Mouse (Mus musculus) cerebellum, postnatal 10 days (tissue): ENCODE measurements around the gene Art3.

ENCODE experiments used
- DNase-seq, 2 experiments: peaks; one replicate each; pipeline ENCODE4 v3.0.0; 2021; ENCODE audit warnings: mixed read lengths in 2 of 2

Gene Art3

DNA sequence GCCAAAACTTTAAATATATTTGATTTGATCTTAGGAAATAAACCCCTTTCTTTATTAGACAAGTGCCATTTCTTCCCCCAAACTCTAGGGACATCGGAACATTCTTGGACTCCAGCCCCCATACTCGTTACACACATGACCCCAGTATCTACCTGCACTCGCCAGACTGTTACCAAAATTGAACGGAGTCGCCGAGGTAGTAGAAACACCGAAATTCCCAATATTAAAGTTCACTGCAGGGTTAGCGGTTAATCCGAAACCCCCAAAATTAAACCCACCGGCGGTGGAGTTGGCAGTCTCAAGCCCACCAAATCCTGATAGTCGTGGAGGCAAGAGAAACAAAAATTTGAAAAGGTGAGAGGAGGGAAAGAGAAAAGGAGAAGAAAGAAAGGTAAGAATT is 102.4 kb downstream of the Art3 start:
- peak; percentile 13 to 16 for DNase-seq

DNA sequence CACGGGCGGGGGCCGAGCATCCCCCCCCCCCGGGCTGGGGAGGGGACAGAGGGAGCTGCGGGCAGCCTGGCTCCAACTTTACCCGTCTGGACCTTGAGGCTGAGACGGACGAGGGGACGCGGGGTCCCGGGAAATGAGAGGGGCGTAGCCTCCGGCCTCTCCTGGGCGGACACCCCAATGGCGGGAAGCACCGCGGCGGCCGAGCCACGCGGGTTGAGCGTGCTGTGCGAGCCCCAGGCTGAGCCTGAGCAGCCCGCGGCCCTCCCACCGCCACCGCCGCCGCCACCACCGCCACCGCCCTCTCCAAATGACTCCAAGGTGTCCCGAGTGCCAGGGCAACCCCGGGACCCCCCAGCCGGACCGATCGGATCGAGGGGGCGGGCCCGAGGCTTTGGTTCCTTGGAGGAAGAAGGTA is 103.0 kb downstream of the Art3 start:
- DNase-seq = no peak

DNA sequence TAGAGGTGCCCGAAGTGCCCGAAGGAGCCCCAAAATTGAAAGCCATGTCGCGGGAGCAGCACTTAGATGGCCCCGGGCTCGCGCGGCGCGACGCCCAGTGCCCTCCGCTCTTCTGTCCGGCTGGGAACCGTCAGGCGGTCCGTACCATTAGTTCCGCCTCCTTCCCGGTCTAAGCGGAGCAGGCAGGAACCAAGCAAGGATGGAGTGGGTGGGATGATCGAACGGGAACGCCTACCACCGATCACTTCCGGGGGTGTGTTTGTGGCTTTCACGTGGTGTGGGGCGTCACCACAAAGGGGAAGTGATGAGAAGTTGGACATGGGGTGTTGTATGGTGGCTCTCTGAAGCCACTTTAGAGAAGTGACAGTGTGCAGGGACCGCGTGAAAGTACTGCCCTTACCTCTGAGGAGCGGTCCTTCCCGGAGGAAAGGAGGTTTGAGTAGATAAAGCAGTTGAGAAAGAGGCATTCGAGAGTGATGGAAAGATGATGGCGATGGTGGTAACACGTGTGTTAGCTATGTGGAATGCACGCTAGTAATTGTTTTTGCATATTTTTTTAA is 103.5 kb downstream of the Art3 start, which contains the start of gene Nup54:
Gene Nup54 (minus strand): TSS at position 195 of the 560 bp plus-strand sequence.
- peak; percentile 95 to 97 for DNase-seq

DNA sequence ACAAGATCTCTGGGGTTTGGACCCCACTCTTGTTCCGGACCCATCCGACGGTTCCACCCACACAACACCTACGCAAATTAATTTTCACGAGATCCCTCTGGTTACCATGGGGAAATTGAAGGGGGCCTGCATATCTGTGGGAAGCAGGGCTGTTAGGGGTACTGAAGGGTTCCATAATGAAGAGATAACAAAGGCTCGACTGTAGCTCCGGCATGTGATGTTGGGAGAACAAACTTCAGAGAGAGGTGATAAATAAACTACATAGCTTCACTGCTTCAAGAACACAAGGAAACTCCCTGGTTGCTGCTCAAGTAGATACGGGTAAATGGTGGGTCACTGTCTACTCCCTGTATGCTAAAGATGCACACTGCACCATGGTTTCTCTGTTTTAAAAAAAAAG is 106.9 kb downstream of the Art3 start:
- DNase-seq = no peak

DNA sequence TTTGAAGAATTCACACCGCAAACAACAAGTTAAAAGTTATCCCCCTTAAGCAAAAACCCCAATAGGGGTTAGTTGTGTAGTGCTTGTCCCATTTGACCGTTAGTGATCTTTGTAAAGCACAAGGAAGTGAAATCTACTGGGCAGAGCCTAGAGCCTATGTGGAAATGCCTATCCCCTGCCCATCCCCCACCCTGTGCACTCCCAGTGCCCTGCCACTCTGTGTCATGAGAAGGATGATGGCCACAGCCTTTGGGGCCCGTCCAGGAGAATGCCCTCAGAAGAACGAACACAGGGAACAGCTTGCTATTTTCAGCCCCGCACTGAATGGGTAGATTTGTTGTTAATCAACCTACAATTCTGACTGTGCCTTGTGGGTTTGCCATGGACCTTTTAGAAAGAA is 109.9 kb downstream of the Art3 start:
- DNase-seq = peak; percentile 8 to 28

DNA sequence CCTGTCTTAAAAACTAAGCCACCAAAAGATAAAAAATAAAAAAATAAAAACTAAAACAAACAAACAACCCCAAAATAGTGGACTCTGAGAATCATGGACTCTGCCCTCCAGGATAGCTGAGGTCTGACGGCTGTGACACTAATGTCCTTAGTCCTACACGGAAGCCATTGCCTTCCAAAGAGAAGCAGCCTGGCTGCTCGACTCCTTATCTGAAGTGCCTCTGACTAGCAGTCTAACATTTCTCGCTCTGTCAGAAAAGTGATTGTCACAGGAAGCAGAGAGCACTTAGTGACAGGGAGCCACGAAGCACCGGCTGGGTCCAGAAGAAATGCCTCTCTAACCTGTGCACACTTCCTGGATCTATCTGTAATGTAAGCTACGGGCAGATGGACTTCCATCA is 111.3 kb downstream of the Art3 start:
- no peak for DNase-seq

DNA sequence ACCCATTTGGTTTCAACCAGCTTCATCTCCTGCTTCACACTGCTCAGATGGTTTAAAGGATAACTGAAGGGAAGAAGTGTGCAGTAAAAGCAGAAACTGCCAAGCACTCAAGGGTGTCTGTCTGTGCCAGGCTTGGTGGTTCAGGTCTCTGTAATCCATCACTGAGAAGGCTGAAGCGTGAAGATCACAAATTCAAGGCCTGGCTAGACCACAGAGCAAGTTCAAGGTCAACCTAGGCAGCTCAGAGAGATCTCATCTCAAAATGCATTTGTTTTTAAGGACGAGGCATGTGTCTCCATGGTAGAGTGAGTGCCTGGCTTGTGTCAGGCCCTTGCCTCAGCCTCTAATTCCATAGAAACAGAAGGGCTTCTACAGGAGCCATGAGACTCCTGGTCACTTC is 113.4 kb downstream of the Art3 start:
- no peak for DNase-seq

DNA sequence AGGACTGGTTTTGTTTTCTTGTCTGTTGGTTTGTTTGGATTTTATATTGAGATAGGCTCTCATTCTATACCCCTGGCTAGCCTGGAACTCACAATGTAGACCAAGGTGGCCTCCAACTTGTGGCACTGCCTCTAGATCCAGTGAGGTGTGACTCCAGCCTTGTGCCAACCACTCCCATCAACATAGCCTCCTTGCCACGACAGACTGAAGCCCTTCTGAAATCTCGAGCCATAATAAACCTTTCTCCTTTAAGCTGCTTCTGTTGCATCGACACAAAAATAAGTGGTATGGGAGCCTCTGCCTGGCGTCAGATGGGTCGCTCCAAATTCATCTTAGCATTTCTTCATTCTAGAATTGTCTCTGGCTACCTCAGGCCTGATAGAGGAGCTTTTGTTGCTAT is 115.1 kb downstream of the Art3 start:
- no peak for DNase-seq

DNA sequence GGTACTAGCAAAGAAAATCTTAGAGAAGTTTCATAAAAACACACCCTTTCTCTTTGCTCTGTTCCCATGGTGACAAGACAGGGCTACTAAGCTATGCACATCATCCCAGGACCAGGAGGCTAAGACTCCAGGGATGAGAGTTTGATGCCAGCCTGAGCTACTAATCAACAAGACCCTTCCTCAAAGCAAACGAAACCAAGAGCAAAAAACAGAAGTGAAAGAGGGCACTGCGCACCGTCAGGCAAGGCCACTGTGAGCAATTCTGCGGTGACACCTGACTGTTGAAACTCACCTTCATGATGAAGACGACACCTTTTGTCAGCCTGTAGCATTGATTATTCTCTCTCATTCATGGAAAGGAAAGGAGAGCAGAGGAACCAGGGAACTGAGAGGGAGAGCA is 121.2 kb downstream of the Art3 start:
- no peak for DNase-seq

DNA sequence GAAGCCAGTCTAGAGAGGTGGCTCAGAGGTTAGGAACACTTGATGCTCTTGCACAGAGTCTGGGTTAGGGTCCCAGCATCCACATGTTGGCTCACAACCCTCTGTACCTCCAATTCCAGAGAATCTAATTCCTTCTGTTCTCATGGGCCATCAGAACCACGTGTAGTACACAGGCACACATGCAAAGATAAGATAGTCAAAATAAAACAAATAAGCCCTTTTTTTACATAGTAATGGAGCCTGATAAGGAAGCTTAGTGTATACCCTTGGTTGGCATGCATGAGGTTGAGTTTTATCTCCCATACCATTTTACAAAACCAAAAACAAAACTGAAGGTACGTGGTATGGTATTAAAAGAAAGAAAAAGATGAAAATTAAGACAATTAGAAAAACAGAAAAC is 125.8 kb downstream of the Art3 start:
- no peak for DNase-seq

DNA sequence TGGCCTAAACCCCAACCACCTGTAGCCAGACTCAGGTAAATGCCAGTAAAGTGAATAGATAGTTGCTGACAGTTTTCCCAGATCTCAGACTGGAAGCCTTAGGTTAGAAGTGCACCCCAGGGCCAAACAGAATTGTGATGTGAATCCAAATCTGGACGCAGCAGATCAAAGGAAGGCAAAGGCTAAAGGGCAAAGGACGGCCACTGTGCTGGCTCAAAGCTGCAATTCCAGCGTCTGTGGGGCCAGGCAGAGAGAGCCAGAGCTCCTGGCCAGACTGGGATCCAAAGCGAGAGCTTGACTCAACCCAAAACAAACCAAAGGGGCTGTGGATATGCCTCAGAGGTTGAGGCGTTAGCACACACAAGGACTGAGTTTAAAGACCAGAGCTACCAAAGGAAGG is 127.1 kb downstream of the Art3 start:
- DNase-seq = no peak

DNA sequence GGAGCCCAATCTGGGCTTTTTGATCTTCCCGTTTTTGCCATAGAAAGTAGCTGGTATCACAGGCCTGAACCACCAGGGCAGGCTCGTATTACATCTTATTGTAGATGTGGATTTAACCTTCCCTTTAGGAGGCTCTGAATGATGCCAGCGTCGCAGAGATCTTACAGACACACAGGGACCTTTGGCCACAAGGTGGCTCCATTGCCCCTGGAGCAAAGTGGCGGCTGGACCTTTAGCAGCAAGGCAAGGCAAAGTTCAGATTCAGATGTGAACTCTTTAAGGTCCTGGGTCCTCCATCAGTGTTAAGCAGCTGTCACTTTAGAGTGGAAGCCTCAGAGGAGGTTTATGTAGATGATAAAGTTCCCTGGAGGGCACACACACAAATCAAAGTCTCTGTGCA is 129.7 kb downstream of the Art3 start:
- peak; percentile 82 to 83 for DNase-seq
